10 mouse cellular contexts compared by ENCODE assay signal in the genomic region with DNA sequence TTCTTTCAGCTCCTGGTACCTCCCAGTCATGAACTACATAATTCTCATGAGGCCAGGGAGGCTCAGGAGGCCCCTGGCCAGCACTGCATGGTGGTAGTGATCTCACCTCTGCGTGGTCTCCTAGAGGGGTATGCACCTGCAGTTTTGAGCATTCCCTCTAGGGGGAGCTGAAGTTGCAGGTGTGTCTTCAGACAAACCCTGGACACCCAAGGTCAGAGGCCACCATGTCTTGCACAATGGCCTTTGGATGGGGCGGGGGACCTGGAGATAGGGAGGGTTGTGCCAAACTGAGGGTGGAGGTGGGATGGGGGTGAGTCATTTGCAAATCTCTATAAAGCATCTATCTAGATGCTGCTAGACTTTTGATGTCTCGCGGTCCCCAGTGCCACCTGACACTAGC.
DNase-seq lines count a peak whose midpoint lies in the region; TF ChIP-seq lines count a peak whose summit lies in the region.
"Had no signal": no experiment of that assay in that cellular context is flagged by ENCODE, and none has a peak within 500 bp of the region (broad histone marks: within the 10 kb centered on the region; RNA-seq: fewer than 3 reads in every experiment).

No protein-coding gene starts in this region.

- no peak for DNase-seq in left cerebral cortex, adult 2 months (ENCODE audit: extremely low spot score in 1 of 2, low spot score in 2 of 2)
- DNase-seq in left cerebral cortex, adult 9 months (ENCODE audit: low spot score in 2 of 2): no peak
- peak; percentile 56 for DNase-seq in R1 (ENCODE audit: low read depth, low spot score)
- peak; percentile 37 for DNase-seq in retina, postnatal 1 day
- DNase-seq in left cerebral cortex, postnatal 4 days: no peak
- DNase-seq in embryo, embryonic 11 days: no peak

- no peak overlapping the region for H3K27ac ChIP-seq in left cerebral cortex, adult 2 months
- H3K27ac ChIP-seq: forebrain, embryonic 13.5 days; hindbrain, embryonic 15.5 days; midbrain, embryonic 12.5 days had no signal

- no peaks in the 10 kb centered on the region for H3K36me3 ChIP-seq in C2C12 (ENCODE audit: control insufficient read depth, insufficient read depth)
- H3K36me3 ChIP-seq: hindbrain, embryonic 15.5 days; midbrain, embryonic 12.5 days had no signal

- no peaks in the 10 kb centered on the region for H3K27me3 ChIP-seq in C2C12 (ENCODE audit: control insufficient read depth, insufficient read depth, insufficient read length)

- intact Hi-C loops in left cerebral cortex, adult 2 months (cut with DNase I): no loop called here
- intact Hi-C loops in left cerebral cortex, postnatal 4 days (cut with DNase I): no loop called here

- H3K79me3 ChIP-seq in C2C12 (ENCODE audit: low read depth): peaks cover 7% of the 10 kb centered on the region

- H3ac ChIP-seq in C2C12 (ENCODE audit: control insufficient read depth, insufficient read length, low read depth): no peak overlapping the region

- peak; percentile 52 for TF ChIP-seq CTCF in left cerebral cortex, adult 2 months (IDR thresholded peaks at IDR 0.05)
- TF ChIP-seq CTCF in C2C12 (IDR thresholded peaks at IDR 0.05; ENCODE audit: control insufficient read depth, insufficient read depth, insufficient read length): peak; percentile 23

- H3K79me2 ChIP-seq in C2C12 (ENCODE audit: control insufficient read depth, insufficient read depth): peaks cover 20% of the 10 kb centered on the region

- H3K4me3 ChIP-seq in left cerebral cortex, adult 2 months: no peak overlapping the region
- no peak overlapping the region for H3K4me3 ChIP-seq in C2C12 (ENCODE audit: insufficient read depth, poor library complexity, severe bottlenecking)
- H3K4me3 ChIP-seq: forebrain, embryonic 13.5 days; hindbrain, embryonic 15.5 days; midbrain, embryonic 12.5 days had no signal

TF ChIP-seq in C2C12, 6 proteins besides CTCF, POLR2A, EP300 and RAD21:
- TF ChIP-seq CEBPB (IDR thresholded peaks at IDR 0.05; ENCODE audit: low read depth) (no peak), USF1 (IDR thresholded peaks at IDR 0.05; ENCODE audit: low read depth) (no peak)
TF ChIP-seq in C2C12: peak in this region for 0.

Comparison
In these comparisons a context has a peak if more than half of its experiments do, and no peak if none do; other contexts are left out.
1. DNase-seq: peak in R1 (single experiment) and retina, postnatal 1 day (single experiment); none in left cerebral cortex, adult 2 months (0 of 2), left cerebral cortex, adult 9 months (0 of 2), left cerebral cortex, postnatal 4 days (single experiment) and embryo, embryonic 11 days (single experiment).